Mouse (Mus musculus) hindbrain, postnatal 0 days (tissue): ENCODE data around the gene Ppp2r2c. TPM values are rescaled to one million over a fixed set of nuclear protein-coding genes. Genes with fewer than 3 reads are reported as not detected.
A peak's percentile ranks its signal among the peaks of the same experiment; 100 is the strongest.

Experiments used
- ATAC-seq: fragments of 200-750 bp; cut with Nextera tagmentation; 2 replicates; pipeline ENCODE4 v1.8.0; 2017; ENCODE audit warnings: mild to moderate bottlenecking, moderate TSS enrichment, moderate library complexity
- DNase-seq: peaks from one replicate; pipeline ENCODE4 v3.0.0-alpha.2; 2015; ENCODE audit warnings: low spot score
- H3K27ac ChIP-seq: fragments of 300-500 bp; sonication (generic); 2 replicates; pipeline ENCODE4 v1.5.1; 2014; ENCODE audit warnings: mild to moderate bottlenecking
- H3K27me3 ChIP-seq: fragments of 300-500 bp; sonication (generic); 2 replicates; pipeline ENCODE4 v1.6.1; 2014; ENCODE audit warnings: low read length, mixed read lengths; ENCODE audit not compliant: insufficient read depth
- H3K36me3 ChIP-seq: fragments of 300-500 bp; sonication (generic); 2 replicates; pipeline ENCODE4 v1.6.1; 2014; ENCODE audit warnings: low read length, mixed read lengths; ENCODE audit not compliant: insufficient read depth
- H3K4me1 ChIP-seq: fragments of 300-500 bp; sonication (generic); 2 replicates; pipeline ENCODE4 v1.6.1; 2014; ENCODE audit warnings: antibody characterized with exemption, low read length, mixed read lengths; ENCODE audit not compliant: insufficient read depth
- H3K4me2 ChIP-seq: fragments of 300-500 bp; sonication (generic); 2 replicates; pipeline ENCODE4 v1.6.1; 2014; ENCODE audit warnings: low read depth, mild to moderate bottlenecking, low read length, moderate library complexity, mixed read lengths
- H3K4me3 ChIP-seq: fragments of 300-500 bp; sonication (generic); 2 replicates; pipeline ENCODE4 v1.5.1; 2014; ENCODE audit warnings: low read length
- H3K9ac ChIP-seq: fragments of 300-500 bp; sonication (generic); replicated peaks from 2 replicates; pipeline ENCODE4 v1.6.1; 2014; ENCODE audit warnings: mild to moderate bottlenecking, low read length, moderate library complexity, mixed read lengths
- H3K9me3 ChIP-seq: fragments of 300-500 bp; sonication (generic); 2 replicates; pipeline ENCODE4 v1.6.1; 2016; ENCODE audit warnings: low read length, mixed read lengths
- CTCF ChIP-seq: IDR thresholded peaks from 2 replicates; pipeline ENCODE4 v1.5.1; 2016; ENCODE audit warnings: antibody characterized with exemption, control low read depth, low read depth
- WGBS: fragments of 180-500 bp; shearing (Covaris S2); extraction: QIAGEN DNeasy Blood & Tissue Kit; methylation state at CpG from one replicate; pipeline ENCODE4 v1.1.7; 2014; 5-methylcytosine and 5-hydroxymethylcytosine counted together
- polyA plus RNA-seq: library from polyadenylated mRNA; unstranded; fragments of >200 nt; fragmentation: Nextera tagmentation; extraction: Ambion mirVana; gene quantifications from 2 replicates; pipeline ENCODE4 v1.2.1, GENCODE M21; 2015
- total RNA-seq: library from RNA; depleted of rRNA; stranded (reverse); fragments of >200 nt; gene quantifications from 2 replicates; pipeline ENCODE4 v1.2.3, GENCODE M21; 2014; rRNA removed

Ppp2r2c gene
- total and polyA plus RNA-seq, 2 experiments from 2014 or later, result 103 to 263 TPM

DNA sequence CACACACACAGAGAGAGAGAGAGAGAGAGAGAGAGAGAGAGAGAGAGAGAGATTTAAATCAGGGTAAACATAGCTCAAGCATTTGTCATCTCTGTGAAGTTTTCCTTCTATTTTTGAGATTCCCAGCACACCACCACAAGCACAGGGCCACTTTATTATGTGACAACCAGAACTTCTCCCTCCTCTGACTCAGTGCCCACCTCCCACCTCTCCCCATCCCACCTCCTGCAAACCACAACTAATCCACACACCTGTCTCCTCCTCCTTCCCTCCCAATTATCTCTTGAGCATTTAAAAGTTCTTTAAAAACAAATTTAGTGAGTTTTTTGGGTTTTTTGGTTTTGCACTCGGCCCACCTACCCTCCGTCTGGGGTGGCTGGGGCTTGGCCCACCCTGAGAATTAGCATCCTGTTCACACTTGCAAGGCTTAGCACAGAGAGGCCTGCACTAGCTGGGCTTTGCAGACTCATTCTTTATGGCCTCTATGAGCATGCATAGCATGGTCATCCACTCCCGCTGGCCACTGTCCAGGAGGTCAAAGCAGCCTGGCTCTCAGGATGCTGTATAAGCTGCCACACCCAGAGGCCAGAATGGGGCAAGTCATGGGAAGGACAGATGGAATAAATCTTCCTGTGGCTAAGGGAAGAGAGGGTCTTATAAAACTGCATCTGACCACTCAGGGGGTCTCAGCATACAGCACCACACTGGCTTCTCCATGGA is 122.5 kb downstream of the Ppp2r2c start:
- 81% methylated on average over 3 of the region's 3 CpGs for WGBS

DNA sequence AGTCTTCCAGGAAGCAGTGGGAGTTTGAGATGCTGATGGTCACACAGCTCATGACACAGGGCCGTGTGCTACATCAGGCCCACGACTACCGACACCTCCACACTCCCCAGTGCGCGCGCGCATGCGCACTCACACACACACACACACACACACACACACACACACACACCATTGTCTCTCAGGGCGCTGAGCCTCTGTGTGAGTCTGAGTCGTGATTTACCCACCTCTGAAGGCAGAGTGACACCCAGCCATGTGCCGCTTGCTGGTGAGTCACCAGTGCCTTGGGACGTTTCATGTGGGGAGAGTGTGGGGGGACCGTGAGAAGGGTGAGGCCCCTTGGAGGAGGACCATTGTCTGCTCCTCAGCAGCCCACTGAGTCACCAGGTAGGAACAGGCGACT is 128.1 kb downstream of the Ppp2r2c start:
- Histone ChIP-seq H3K9ac (no peak overlapping the region), H3K9me3 (no peaks in the 10 kb centered on the region), H3K4me2 (no peak overlapping the region), H3K4me3 (no peak overlapping the region), H3K27ac (no peak overlapping the region), H3K27me3 (no peaks in the 10 kb centered on the region), H3K36me3 (no peaks in the 10 kb centered on the region), H3K4me1 (no peaks in the 10 kb centered on the region)
- WGBS, result 81% methylated on average over 14 of the region's 14 CpGs
- peak; percentile 29; the same call in 1 of the 2 replicates for ATAC-seq
- TF ChIP-seq CTCF, result no peak
- DNase-seq, result no peak

More for the DNA sequence above, 122.5 kb downstream of the Ppp2r2c start:
- Histone ChIP-seq H3K36me3 (no peaks in the 10 kb centered on the region), H3K9ac (no peak overlapping the region), H3K9me3 (no peaks in the 10 kb centered on the region), H3K4me3 (no peak overlapping the region), H3K27me3 (no peaks in the 10 kb centered on the region), H3K4me1 (no peaks in the 10 kb centered on the region; the same call in none of the 2 replicates), H3K27ac (no peak overlapping the region), H3K4me2 (no peak overlapping the region)
- ATAC-seq, result no peak
- no peak for DNase-seq
- TF ChIP-seq CTCF, result no peak

DNA sequence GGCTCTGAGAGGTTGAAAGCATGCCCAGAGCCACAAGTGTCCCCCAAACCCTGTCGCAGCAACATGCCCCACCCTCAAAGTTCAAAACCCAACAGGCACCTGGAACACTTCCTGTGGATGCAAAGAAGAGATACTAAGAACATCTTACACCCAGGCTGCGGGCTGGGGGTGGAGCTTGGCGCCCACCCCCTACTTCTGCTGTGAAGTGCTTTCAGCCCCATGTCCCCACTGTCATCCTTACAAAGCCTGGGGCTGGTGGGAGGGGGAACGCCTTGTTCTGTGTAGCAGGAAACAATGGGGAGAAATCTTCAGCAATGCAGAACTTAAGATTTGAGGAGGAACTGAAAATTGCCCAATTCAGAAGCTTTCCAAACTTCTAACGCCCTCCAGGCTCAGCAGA is 129.7 kb downstream of the Ppp2r2c start:
- Histone ChIP-seq H3K4me1 (no peaks in the 10 kb centered on the region), H3K4me3 (no peak overlapping the region), H3K9me3 (no peaks in the 10 kb centered on the region), H3K4me2 (no peak overlapping the region), H3K9ac (no peak overlapping the region), H3K27ac (no peak overlapping the region), H3K36me3 (no peaks in the 10 kb centered on the region), H3K27me3 (no peaks in the 10 kb centered on the region)
- DNase-seq (no peak), ATAC-seq (no peak)
- 30% methylated on average over 5 of the region's 5 CpGs for WGBS
- no peak for TF ChIP-seq CTCF

DNA sequence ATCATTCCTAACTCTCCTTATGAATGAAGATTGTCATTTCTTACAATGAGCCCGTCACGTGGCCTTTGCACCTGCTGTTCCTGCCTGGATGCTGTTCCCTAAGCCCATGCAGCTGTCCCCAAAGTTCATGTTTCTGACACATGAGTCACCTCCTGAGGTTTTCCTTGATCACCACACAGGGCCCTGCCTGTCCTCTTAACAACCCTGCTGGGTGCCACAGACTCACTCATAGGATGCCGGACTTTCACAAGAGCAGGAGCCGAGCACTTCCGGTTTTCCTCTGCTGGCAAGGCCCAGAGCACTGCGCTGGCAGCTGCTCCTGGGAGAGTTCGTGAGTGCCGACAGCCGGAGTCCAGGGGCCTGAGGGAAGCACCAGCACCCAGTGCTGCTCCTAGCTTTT is 132.7 kb downstream of the Ppp2r2c start:
- H3K4me3 ChIP-seq, result no peak overlapping the region
- H3K36me3 ChIP-seq, result no peaks in the 10 kb centered on the region
- H3K9me3 ChIP-seq, result no peaks in the 10 kb centered on the region
- no peak overlapping the region for H3K9ac ChIP-seq
- TF ChIP-seq CTCF, result no peak
- 89% methylated on average over 9 of the region's 9 CpGs for WGBS
- H3K4me2 ChIP-seq, result no peak overlapping the region
- DNase-seq (no peak), ATAC-seq (no peak)
- H3K27ac ChIP-seq, result no peak overlapping the region
- no peaks in the 10 kb centered on the region for H3K4me1 ChIP-seq
- no peaks in the 10 kb centered on the region for H3K27me3 ChIP-seq

DNA sequence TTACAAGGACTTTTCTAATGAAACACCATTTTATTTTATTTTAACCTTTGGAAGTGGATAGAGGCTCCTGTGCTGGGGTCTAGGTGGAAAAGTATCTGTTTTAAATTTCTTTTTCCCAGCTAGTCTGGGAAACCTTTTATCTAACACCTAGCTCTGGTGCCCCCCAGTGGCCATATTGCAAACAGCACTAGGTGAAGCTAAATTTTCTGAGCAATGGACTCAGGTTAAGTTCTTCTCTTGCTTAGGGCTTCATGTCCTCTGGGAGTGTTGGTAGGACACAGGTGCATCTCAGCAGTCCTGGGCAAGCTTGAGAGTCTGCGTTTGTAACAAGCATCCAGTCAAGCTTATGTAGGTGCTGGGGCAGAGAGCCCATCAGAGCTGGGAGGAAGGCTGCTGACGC is 133.7 kb downstream of the Ppp2r2c start:
- Histone ChIP-seq H3K27ac (no peak overlapping the region), H3K4me2 (no peak overlapping the region), H3K4me1 (no peaks in the 10 kb centered on the region), H3K4me3 (no peak overlapping the region), H3K36me3 (no peaks in the 10 kb centered on the region), H3K9me3 (no peaks in the 10 kb centered on the region), H3K9ac (no peak overlapping the region), H3K27me3 (no peaks in the 10 kb centered on the region)
- DNase-seq, result peak; percentile 87
- no peak for ATAC-seq
- peak; percentile 87 for TF ChIP-seq CTCF
- 47% methylated on average over 2 of the region's 2 CpGs for WGBS

Other genes with a start within 250 kb of the Ppp2r2c start
- 56.2 and 64.6 TPM in 2 replicates for gene D5Ertd579e, start 172.5 kb upstream of the Ppp2r2c start, total RNA-seq
- 31.0 and 32.2 TPM in 2 replicates for gene D5Ertd579e, start 172.5 kb upstream of the Ppp2r2c start, polyA plus RNA-seq
- 19.7 and 29.1 TPM in 2 replicates for gene Bloc1s4, start 119.9 kb upstream of the Ppp2r2c start, total RNA-seq
- 28.9 and 32.0 TPM in 2 replicates for gene Bloc1s4, start 119.9 kb upstream of the Ppp2r2c start, polyA plus RNA-seq
- 278 and 298 TPM in 2 replicates for gene Mrfap1, start 71.7 kb upstream of the Ppp2r2c start, total RNA-seq
- gene Mrfap1, start 71.7 kb upstream of the Ppp2r2c start, polyA plus RNA-seq, result 443 and 477 TPM in 2 replicates
- 30.0 and 30.2 TPM in 2 replicates for gene Man2b2, start 37.9 kb upstream of the Ppp2r2c start, total RNA-seq
- gene Man2b2, start 37.9 kb upstream of the Ppp2r2c start, polyA plus RNA-seq, result 16.0 and 17.9 TPM in 2 replicates
- 9.8 and 14.0 TPM in 2 replicates for gene Wfs1, start 120.7 kb downstream of the Ppp2r2c start, total RNA-seq
- gene Wfs1, start 120.7 kb downstream of the Ppp2r2c start, polyA plus RNA-seq, result 8.7 and 9.2 TPM in 2 replicates
- gene Gm1043, start 216.9 kb downstream of the Ppp2r2c start, total RNA-seq, result 17.4 and 20.0 TPM in 2 replicates
- gene Gm1043, start 216.9 kb downstream of the Ppp2r2c start, polyA plus RNA-seq, result 1.5 and 1.7 TPM in 2 replicates